Mouse (Mus musculus): Measurements from ENCODE around the gene Gtf2ird2.

DNA sequence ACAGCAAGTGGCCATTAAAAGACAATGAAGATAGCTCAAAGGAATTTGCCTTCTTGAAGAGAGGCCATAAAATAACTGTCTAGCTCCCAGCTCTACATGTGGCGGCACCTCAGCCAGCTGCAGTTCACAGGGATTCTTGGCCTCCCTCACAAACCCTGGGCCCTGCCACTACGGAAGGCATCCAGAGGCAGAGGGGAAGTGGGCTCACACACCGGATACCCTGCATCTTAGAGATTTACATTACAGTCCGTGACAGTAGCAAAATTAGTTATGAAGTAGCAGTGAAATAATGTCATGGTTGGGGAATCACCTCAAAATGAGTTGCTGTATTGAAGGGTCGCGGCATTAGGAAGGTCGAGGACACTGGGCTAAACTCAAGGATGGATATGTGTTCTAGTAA, 4.8 kb downstream of the Gtf2ird2 start:
- TF ChIP-seq POLR2A (IDR thresholded peaks at IDR 0.05; ENCODE audit: borderline replicate concordance, control insufficient read depth, low read depth, low read length) (no peak), CTCF (IDR thresholded peaks at IDR 0.05; ENCODE audit: control insufficient read depth, insufficient read depth, low read length) (no peak)

Data from bone marrow, adult 2 months (tissue).